Mouse (Mus musculus) c-Kit-positive CD71-positive TER-119-positive erythroid progenitor cells, embryonic 14.5 days (primary cell): ENCODE measurements around the gene Ulk4.

Source experiments
- DNase-seq: peaks from one replicate; pipeline ENCODE4 v3.0.0-alpha.2; 2013; ENCODE audit warnings: low spot score

Gene Ulk4

GRCm38 (mm10) chr9:121277118-121278060 is at the start of gene Ulk4:
TSS of gene Ulk4 (minus strand) at chr9:121277197.
- DNase-seq, result peak; percentile 89

- DNase-seq, result no peak
Measured at GRCm38 (mm10) chr9:121322034-121322433, 45.0 kb upstream of the Ulk4 start.

- no peak for DNase-seq
Measured at GRCm38 (mm10) chr9:121321118-121321517, 44.1 kb upstream of the Ulk4 start.

GRCm38 (mm10) chr9:121320433-121320832 is 43.4 kb upstream of the Ulk4 start:
- DNase-seq, result no peak

- no peak for DNase-seq
Measured at GRCm38 (mm10) chr9:121319323-121319966, 42.4 kb upstream of the Ulk4 start.

- no peak for DNase-seq
Measured at GRCm38 (mm10) chr9:121316621-121317405, 39.8 kb upstream of the Ulk4 start.

GRCm38 (mm10) chr9:121315901-121316595 is 39.1 kb upstream of the Ulk4 start:
- DNase-seq, result no peak

- DNase-seq, result no peak
Measured at GRCm38 (mm10) chr9:121314541-121315152, 37.6 kb upstream of the Ulk4 start.

GRCm38 (mm10) chr9:121313656-121314374 is 36.8 kb upstream of the Ulk4 start:
- peak; percentile 61 for DNase-seq

- no peak for DNase-seq
Measured at GRCm38 (mm10) chr9:121312237-121312891, 35.4 kb upstream of the Ulk4 start.

- no peak for DNase-seq
Measured at GRCm38 (mm10) chr9:121311846-121312236, 34.8 kb upstream of the Ulk4 start.

GRCm38 (mm10) chr9:121310501-121310900 is 33.5 kb upstream of the Ulk4 start:
- no peak for DNase-seq

- DNase-seq, result no peak
Measured at GRCm38 (mm10) chr9:121309287-121309686, 32.3 kb upstream of the Ulk4 start.

GRCm38 (mm10) chr9:121305456-121305855 is 28.5 kb upstream of the Ulk4 start:
- DNase-seq, result no peak

GRCm38 (mm10) chr9:121304520-121304919 is 27.5 kb upstream of the Ulk4 start:
- DNase-seq, result no peak

- DNase-seq, result no peak
Measured at GRCm38 (mm10) chr9:121303748-121304147, 26.8 kb upstream of the Ulk4 start.

GRCm38 (mm10) chr9:121303086-121303485 is 26.1 kb upstream of the Ulk4 start:
- no peak for DNase-seq

GRCm38 (mm10) chr9:121302543-121302942 is 25.5 kb upstream of the Ulk4 start:
- DNase-seq, result no peak

- no peak for DNase-seq
Measured at GRCm38 (mm10) chr9:121301041-121301920, 24.3 kb upstream of the Ulk4 start.
